Mouse (Mus musculus) myocyte (in vitro differentiated cells): ENCODE measurements around the gene Cbx7.

Source experiments
- E2F4 ChIP-seq: IDR thresholded peaks from one replicate; pipeline ENCODE4 v1.6.1; 2011; ENCODE audit warnings: mild to moderate bottlenecking, control low read depth, moderate library complexity; ENCODE audit not compliant: insufficient read depth
- MAX ChIP-seq: IDR thresholded peaks from one replicate; pipeline ENCODE4 v1.6.1; 2011; ENCODE audit warnings: low read depth, mild to moderate bottlenecking, control low read depth
- MYOD1 ChIP-seq, 3 experiments: IDR thresholded peaks; one replicate each; pipeline ENCODE4 v1.6.1; 2011; ENCODE audit warnings: control low read depth in 2 of 3, low read depth in 2 of 3, mild to moderate bottlenecking in 2 of 3, moderate library complexity in 1 of 3; ENCODE audit not compliant: insufficient read length in 2 of 3, control insufficient read depth in 1 of 3
- MYOG ChIP-seq, 3 experiments: IDR thresholded peaks; one replicate each; pipeline ENCODE4 v1.6.1; 2011; ENCODE audit warnings: control low read depth in 2 of 3, low read depth in 2 of 3, mild to moderate bottlenecking in 2 of 3; ENCODE audit not compliant: insufficient read length in 2 of 3, control insufficient read depth in 1 of 3, insufficient read depth in 1 of 3
- POLR2A ChIP-seq: IDR thresholded peaks from one replicate; pipeline ENCODE4 v1.6.1; 2011; ENCODE audit warnings: low read depth, mild to moderate bottlenecking, control low read depth, moderate library complexity; ENCODE audit not compliant: insufficient read length
- POLR2AphosphoS2 ChIP-seq: IDR thresholded peaks from one replicate; pipeline ENCODE4 v1.6.1; 2011; ENCODE audit warnings: low read depth, control low read depth; ENCODE audit not compliant: insufficient read length
- TCF12 ChIP-seq: IDR thresholded peaks from one replicate; pipeline ENCODE4 v1.6.1; 2011; ENCODE audit warnings: mild to moderate bottlenecking, control low read depth; ENCODE audit not compliant: poor library complexity, insufficient read depth, severe bottlenecking
- TCF3 ChIP-seq: IDR thresholded peaks from one replicate; pipeline ENCODE4 v1.6.1; 2011; ENCODE audit warnings: low read depth, control low read depth; ENCODE audit not compliant: insufficient read length
- USF1 ChIP-seq: IDR thresholded peaks from one replicate; pipeline ENCODE4 v1.6.1; 2011; ENCODE audit warnings: low read depth, mild to moderate bottlenecking, control low read depth, moderate library complexity

DNA sequence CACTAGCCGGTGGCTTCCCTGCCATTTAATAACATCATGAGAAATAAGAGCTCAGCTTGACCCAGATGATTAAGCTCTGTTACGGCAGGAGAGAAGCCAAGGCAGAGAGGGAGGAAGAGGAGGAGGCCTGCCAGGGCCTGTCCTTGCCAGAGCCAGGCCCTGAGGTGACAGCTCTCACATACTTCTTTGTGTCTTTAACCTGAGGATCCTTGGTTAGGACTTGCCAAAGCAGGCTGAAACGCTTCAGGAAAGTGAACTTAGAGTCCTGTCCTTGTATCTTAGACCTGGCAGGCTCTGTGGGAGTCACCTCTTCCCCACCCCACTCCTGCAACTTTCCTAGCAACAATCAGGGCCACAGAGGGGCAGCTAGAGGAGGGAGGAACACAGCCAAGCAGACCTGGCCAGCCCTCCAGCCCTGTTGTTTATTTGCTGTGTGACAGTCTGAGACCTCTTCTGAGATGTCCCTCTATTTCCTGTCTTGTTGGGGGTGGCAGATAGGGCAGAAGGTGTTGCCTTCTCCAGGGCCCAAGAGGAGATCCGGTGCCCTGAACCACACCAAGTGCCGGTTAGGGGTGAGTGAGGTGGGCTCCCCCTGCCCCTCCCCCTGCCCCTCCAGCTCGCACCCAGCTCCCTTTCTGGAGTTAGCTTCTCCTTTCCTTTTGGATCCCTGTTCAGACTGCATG is 71.0 kb downstream of the Cbx7 start:
- TF ChIP-seq POLR2A (no peak), MYOG (IDR thresholded peaks at IDR 0.05; ENCODE audit: control insufficient read depth in 1 of 3, insufficient read depth in 1 of 3, insufficient read length in 2 of 3, low read depth in 2 of 3) (no peak), MAX (no peak), USF1 (no peak), E2F4 (no peak), TCF3 (no peak), MYOD1 (IDR thresholded peaks at IDR 0.05; ENCODE audit: control insufficient read depth in 1 of 3, insufficient read length in 2 of 3, low read depth in 2 of 3) (no peak), POLR2AphosphoS2 (no peak), TCF12 (no peak)
